Mouse (Mus musculus): ENCODE data around the gene Kif7.

Kif7 gene

DNA sequence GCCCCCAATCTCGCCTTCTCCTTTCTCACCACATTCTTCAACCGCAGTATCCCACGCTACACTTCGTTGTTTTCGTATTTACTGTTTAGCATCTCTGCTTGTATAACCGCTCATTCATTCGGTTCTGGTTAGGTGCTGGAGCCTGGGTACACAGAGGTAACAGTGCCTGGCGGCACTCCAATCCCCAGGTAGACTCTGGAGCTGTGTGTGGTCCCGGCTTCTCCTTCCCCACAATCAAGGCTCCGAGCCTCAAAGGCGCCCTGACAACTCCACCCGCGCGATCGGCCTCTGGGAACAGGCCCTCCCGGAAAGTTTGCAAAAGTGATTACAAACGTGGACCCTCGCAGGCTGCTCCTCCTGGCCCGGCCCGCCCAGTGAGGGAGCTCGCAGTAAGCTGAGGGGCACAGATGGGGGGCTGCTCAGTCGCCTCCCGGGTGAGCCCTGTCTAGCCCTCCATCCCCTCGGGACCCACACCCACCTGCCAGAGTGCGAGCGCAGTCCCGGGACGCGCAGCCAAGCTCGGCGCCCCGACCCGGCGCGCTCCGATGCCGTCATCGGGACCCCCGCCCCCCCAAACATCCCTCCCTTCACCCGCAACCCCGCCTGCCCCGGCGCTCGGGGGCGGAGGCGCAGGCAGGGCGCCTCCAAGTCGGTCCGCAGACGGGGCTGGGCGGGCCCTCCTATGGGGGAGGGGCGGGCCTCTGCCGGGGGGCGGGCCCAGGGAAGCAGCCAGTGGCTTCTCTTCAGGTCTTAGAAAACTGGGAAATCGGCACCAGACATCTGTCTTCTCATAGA lies at the start of gene Kif7:
Gene Kif7 (minus strand): TSS at position 534 of the 795 bp plus-strand sequence.
- DNase-seq (ENCODE audit: low spot score): peak; percentile 19

DNA sequence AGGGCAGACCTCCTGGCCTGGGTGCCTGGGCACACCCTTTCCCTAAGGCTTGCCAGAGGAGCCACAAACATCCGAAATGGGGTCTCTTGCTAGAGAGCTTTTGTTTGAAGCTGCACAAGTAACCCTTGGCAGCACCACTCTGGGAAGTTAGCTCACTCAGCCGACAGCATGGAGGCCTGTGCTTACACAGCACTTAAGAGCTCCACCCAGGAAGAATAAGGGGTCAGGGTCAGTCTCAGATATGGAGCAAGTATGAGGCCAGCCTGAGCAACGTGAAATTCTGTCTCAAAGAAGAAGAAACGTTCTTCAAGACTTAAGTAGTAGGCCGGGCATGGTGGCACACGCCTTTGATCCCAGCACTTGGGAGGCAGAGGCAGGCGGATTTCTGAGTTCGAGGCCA lies 46.6 kb upstream of the Kif7 start:
- no peak for DNase-seq (ENCODE audit: low spot score)

DNA sequence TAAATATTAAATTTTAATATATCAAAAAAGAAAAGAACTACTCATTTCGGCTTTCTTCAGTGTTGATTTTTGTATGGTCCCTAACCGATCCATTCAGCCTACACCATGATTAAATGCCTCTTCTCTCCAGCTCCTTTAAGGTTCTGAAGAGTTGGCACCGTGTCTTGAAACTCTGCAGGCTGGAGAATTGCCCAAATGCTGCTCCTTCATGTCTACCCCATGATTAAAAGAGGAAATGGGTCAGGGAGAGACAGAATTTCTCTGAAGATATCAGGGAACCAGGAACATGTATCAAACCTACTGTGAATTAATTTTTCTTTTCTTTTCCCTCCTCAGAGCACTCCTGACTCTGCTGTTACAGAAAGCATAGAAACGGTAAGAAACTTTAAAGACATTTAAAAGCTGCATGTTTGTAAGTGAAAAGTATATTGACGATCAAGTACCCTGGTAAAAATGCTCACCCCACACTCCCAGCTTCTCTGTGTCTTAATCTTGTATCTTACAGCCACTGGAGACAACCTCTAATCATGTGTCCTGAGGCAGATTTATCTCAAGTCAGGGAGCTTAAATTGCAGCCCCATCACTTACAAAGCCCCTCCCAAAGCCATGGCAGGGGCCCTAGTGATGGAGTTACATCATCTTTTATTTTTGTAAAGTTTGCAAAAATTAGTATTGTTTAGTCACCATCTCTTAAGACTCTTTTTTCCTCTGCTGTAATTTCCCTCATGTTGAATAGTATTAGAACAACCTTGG lies 45.8 kb upstream of the Kif7 start:
- no peak for DNase-seq (ENCODE audit: low spot score)

DNA sequence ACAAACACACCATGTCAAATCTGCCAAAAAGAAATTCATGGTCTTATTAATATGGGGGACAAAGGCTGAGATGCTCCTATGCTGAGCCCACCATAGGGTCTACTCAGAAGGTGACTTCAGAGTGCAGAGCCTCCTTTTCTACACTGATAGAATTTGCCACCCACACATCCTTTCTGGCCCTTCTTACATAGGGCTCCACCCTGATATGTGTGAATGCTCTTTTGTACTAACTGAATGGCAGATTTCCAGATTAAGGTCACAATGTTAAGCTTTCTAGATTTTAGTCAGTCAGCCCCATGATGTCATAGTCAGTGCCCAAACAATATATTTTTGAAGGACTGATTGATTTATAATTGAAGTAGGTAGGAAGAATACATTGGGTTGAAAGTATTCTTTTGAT lies 44.2 kb upstream of the Kif7 start:
- no peak for DNase-seq (ENCODE audit: low spot score)

DNA sequence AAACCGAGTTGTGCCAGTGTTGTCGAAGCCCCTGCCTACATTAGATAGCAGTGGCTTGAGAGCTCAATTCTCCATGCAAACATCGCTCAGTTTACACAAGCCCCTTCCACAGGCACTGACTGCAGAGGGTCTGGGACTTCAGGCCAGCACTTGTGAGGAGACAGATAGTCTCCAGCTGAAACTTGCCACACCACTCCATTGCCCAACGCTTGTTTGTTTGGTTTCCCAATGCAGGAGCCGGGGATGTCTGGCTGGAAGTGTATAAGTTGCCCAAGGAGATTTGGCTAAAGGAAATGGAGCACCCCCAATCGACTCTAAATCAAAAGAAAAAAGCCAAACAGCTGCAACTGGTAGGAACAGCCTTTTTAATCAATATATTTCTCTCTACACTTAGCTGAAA lies 42.7 kb upstream of the Kif7 start:
- no peak for DNase-seq (ENCODE audit: low spot score)

DNA sequence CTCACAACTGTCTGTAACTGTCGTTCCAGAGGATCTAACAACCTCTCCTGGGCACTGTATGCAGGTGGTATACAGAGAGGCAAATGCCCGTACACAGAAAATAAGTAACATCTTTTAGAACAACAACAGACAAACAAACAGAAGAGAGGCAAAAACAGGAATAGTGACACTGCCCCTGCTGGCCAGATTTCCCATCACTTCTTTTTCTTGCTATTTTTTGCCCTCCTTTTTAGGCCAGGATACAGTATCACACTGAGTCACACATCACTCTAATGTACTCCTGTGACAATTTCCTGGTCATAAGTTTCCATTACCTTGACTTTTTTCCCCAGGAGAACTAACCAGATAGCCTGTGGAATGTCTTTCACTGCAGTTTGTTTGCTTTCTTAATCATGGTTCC lies 40.8 kb upstream of the Kif7 start:
- no peak for DNase-seq (ENCODE audit: low spot score)

DNA sequence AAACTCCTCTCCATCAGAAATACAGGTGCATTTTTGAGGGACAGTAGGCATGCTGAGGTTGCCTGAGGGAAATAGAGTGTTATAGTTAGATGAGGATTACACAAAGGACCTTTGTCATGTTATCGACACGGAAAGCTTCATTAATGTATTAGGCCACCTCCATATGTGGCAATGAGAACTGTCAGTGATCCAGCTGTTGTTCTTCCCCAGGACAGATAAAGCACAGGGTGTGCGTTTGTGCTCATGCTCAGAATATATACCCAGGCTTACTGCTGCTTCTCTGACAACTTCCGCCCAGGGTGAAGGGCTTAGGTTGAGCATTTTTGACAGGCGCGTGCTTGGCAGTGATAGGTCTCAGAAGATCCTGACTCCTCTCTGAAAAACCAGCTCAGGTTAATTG lies 34.0 kb upstream of the Kif7 start:
- no peak for DNase-seq (ENCODE audit: low spot score)

DNA sequence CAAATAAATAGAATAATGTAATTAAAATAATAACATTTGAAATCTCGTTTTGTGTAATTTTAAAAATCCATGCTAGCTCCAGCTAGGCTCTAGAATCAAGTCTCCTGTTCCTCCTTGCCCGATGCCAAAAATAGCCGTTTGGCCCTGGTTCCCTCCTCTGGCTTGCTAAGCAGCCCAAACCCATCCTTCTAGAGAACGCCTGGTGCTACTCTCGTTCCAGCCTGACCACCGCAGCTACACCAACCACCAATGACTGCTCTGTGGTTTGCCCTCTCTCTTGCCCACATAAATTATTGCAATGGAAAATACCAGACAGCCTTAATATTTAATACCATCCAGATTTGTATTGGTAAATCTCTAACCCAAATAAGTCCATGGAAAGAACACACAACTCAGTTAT lies 32.1 kb upstream of the Kif7 start:
- no peak for DNase-seq (ENCODE audit: low spot score)

DNA sequence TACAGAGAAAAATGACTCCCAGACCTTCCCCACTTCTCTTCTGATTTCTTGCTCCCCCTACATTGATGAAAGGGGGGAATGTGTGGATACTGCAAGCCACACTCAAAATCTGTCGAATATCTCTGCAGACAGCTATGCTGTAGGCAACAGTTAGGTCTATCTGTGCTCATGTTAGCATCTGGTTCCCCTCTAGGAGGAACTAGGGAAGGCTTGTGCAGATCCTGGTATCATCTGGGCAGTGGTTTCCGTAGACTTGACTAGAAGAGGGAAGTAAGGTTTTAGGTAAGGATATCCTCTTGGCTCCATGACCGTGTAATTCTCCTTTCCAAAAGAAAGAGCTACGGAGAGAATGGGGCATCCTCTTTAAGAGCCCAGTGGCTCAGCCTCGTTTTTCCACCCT lies 29.1 kb upstream of the Kif7 start:
- no peak for DNase-seq (ENCODE audit: low spot score)

DNA sequence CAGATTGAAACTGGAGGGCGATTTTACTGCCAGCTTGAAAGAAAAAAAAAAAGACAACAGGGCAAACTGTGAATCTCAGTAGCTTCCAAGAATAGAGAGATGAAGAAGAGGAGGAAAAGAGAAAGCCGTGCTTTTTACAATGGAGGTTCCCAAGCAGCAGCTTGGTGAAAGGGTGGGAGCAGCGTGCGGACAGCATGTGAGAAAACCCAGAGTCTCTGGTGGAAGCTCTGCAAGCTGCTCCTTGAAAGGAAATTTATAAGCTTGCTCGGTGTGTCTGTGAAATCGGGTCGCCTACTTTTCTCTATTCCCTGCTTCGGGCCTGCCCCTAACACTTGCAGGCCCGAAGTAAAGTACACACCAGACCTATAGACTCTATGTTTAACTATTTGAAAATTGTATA lies 28.5 kb upstream of the Kif7 start:
- DNase-seq (ENCODE audit: low spot score): no peak

DNA sequence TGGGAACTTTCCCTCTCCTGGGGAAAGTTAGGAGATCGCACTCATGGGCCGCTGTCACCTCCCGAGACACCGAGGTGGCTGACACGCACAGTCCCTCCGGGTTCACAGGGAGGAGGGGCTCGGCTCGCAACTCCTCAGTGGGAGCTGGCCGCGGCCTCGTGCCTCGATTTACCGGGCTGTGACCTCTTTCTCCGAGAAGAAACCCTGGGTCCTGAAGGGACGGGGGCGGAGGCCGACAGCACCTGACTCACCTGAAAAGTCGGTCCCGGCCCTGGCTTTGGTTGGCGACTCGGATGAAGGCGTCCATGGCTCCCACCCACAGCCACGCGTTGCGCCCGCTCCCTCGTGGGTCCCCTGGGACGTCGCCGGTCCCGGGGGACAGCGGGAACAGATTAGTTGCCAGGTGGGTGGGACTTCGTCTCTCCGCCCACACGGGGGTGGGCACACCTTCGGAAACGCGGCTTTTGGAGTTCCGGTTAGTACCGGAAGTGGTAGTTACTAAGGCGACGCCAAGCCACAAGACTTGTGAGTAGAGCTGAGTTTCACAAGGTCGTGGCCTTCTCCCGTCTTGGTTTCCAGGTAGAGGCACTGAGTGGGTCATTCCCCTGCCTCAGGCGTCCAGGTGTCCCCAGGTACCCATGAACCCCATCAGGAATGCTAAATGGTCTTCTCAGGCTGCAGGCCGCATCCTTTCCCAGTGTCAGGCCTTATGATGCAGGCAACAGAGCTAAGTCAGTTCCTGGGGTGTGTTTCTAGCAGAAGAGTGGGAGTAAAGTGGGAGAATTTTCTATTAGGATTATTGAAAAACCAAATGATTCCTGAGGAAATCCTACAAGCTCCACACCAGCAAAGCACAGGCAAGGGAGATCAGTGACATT lies 27.4 kb upstream of the Kif7 start, which contains the start of the genes Pex11a and Wdr93:
Gene Pex11a (minus strand): TSS at position 473 of the 878 bp plus-strand sequence.
Gene Wdr93 (plus strand): TSS at position 505 of the 878 bp plus-strand sequence.
- peak; percentile 43 for DNase-seq (ENCODE audit: low spot score)

DNA sequence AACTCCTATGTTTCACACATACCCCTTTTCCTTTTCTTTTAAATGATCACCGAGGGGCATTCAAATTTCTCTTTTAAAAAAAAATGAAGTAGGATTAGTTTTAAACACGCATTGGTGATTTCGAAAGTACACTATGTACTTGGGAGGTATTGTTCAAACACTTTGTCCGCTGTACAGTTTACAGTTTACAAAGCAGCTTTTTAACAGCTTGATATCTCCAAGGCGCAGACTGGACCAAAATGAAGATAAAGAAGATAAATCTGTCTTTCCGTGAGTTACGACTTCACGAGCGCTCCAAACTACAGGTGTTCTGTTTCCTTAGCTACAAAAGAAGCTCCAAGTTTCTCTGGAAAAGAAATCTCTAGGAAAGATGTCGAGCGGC lies 26.7 kb upstream of the Kif7 start:
- DNase-seq (ENCODE audit: low spot score): no peak

DNA sequence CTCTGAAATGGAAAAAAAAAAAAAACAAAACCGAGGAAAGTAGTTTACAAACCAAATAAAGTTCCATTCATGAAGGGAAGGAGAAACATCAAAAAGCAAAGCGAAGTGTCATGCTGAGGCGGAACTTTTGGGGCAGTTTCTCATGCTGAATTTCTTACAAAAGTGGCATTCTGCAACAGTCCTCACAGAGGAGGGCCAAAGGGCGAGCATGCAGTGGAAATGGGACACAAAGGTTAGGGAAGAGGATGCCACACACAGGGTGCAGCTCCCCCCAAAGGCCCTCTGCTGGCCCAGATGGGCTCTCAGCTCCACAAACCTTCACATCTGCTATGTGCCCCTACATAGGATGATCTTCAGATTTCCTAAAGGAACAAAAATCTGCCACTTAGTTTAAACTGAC lies 24.8 kb upstream of the Kif7 start:
- DNase-seq (ENCODE audit: low spot score): no peak

DNA sequence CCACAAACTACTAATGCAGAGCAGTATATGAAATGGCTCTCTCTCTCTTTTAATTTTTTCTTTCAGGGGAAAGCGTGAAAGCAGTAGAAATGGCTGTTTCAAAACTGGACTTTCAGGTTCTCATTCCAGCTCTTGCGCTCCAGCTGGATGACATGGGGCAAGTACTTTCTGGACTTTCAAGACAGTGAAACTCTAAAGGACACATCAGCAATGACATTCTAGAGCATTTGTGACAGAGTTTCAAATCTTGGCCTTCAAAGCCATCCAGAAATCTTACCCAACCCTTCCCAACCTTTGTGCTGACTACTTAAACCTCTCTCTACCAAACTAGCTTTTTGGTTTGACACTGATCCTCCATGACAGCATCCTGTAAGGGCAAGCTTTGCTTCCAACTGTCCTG lies 23.4 kb upstream of the Kif7 start:
- DNase-seq (ENCODE audit: low spot score): no peak

DNA sequence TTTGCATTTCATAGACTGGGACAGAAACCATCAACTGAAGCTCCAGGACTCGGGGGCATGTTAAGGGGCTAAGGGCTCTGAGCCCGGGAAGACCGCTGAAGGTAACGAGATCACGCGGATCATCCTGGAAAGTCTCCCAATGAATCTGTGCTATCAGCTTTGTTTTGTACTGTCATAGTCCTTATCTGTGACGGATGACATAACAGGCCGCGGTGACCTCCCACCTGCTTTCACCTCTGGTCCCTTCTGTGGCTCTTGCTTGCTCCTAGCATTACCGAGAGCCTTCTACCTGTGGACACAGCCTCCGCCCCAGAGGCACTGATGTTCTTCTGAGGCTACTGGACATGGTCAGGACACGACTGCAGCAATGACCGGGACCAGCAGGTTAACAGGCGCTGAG lies 21.0 kb upstream of the Kif7 start:
- DNase-seq (ENCODE audit: low spot score): no peak

DNA sequence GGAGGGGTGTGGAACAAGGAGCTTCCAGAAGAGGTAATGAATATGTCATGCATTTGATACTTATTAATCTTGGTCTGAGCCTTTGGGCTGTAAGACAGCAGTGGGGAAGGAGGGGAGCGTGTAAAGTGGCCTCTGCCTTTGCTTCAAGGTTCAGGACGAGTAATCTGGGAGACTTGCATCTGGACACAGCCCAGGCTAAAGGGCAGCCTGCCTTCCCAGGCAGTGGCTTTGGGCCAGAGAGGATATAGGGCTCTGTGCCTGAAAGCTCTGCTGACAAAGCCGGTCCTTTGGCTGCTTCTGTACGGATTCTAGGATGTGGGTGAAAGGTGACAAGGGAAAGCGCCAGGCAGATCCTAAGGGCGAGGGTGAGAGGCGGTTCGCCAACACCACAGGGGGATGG lies 19.0 kb upstream of the Kif7 start:
- DNase-seq (ENCODE audit: low spot score): no peak

DNA sequence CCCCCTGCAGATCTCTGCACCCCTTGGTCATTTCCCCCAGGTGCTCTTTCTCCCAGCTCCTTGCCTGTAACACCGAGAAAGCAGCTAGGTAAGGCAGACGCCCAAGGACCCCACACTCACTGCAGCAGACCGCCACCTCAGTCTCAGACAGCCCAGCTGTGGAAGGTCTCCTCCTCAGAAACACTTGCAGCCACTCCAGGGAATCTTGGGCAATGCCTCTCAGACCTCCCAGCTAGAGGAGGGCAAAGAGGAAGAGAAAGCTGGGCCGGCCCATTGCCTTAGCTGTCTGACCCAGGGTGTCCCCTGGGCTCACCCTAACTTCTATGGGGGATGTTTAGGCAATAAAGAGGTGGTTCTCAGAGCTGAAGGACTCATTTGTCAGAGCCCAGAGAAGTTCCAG lies 17.1 kb upstream of the Kif7 start, which contains the start of gene Plin1:
Gene Plin1 (minus strand): TSS at position 282 of the 400 bp plus-strand sequence.
- DNase-seq (ENCODE audit: low spot score): no peak

DNA sequence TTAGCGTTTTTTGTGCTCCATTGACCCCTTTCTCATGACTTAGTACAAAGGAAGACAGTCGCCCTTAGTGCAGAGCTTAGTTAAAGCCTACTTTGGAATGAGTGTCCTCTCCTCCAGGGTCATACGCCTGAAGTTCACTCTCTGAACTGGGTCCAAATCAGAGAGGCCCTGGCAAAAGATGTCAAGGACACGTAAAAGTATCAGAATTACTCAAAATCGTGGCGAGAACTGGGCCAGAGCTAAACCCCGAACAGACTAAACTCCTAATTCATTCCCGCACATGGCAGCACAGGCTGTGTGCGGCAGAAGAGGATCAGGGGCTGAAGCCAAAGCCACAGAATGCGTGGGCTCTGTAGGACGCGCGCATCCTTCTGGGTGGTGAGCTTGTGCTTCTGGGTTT lies 15.9 kb upstream of the Kif7 start:
- no peak for DNase-seq (ENCODE audit: low spot score)

DNA sequence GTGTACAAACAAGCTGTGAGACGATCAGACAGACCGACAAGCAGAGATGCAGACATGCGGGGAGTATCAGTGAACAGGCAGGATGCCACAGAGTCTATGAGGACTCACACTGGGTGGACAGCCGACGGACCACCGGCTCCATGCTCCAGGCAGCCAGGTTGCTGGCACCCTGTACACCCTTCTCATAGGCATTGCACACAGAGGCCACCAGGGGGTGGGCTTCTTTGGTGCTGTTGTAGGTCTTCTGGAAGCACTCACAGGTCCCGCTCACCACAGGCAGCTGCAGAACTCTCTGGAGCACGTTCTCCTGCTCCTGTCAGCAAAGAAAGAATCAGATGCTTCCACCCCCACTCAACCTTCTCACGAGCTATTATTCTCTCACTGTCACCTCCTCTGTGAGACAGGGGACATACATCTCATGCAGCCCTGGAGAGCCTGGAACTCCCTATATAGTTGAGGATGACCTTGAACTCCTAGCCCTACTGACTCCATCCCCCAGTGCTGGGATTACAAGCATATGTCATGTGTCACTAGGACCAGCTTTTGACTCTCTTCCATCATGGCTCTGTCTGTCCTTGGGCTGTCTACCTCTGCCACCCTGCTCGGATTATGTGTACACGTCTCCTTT lies 14.3 kb upstream of the Kif7 start:
- no peak for DNase-seq (ENCODE audit: low spot score)

DNA sequence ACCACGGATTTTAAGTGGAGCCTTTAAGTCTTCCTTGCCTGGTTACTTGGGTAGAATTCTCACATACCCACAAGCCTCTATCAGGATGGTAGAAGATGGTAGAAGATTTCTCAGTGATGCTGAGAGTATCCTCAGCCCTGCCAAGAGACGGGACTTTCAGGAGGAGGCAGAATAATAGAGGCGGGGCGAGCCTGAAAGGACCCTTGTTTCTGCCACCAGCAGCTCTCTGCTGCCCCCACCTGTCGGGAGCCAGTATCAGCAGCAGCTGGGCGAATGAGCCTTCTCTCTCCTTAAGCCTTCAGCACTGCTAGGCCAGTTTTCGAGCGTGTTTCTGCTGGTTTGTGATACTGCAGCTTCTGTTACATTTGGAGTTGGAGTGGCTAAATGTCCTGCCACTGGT lies 13.6 kb upstream of the Kif7 start:
- DNase-seq (ENCODE audit: low spot score): peak; percentile 33

DNA sequence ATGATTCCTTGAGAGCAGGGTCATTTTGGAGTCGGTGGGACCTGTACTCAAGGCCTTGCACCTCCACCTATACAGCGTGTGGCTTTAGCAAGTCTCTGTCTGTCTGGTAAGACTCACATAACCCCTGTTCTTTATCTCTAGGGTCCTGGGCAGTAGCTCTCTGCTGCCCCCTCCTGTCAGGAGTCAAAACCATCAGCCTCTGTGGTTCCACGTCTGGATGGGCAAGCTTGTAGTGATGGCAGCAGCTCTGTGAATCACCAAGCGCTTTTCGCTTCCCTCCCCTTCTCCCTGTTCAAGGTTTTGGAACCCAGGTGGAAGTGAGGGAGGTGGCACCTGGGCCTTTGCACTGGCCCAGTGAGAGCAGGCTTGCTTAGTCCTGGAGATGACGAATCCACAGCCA lies 12.7 kb upstream of the Kif7 start:
- peak; percentile 30 for DNase-seq (ENCODE audit: low spot score)

DNA sequence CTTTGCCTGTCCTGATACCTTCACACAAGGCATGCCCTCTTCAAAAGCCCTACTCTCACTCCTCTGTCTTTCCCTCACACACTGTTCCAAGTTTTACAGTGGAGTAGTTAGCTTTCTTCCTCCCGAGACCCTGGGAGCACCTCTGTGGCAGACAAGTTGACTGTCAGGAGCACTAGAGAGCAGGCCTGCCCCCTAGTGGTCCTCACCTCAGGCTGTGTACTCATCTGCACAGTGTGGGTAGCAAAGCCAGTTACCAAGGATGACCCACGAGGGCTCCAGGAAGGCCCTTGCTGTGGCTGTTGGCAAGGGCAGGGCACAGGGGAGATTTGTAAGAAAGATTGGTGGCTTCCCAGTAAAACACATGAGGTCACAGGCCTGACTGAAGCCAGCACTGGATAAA lies 11.6 kb upstream of the Kif7 start:
- no peak for DNase-seq (ENCODE audit: low spot score)
